Mouse (Mus musculus) embryonic fibroblast, embryonic 13.5 days (primary cell): ENCODE measurements at regions not wholly inside any gene's neighbourhood (a gene's known extent, or its start where the extent isn't known, plus 50 kb on each side); places are given as distances from the start of the nearest gene placed in this dataset.

Experiments used
- CTCF ChIP-seq: IDR thresholded peaks from 2 replicates; pipeline ENCODE4 v1.5.1; 2011; ENCODE audit warnings: mild to moderate bottlenecking, control low read depth, low read length, moderate library complexity, borderline replicate concordance; ENCODE audit not compliant: insufficient read depth
- POLR2A ChIP-seq: IDR thresholded peaks from 2 replicates; pipeline ENCODE4 v1.6.1; 2011; ENCODE audit warnings: low read depth, mild to moderate bottlenecking, control low read depth, low read length, moderate library complexity

- TF ChIP-seq CTCF (no peak), POLR2A (no peak)
Observed at GRCm38 (mm10) chr9:101314036-101314435, 62.4 kb upstream of the Ppp2r3a start.
